Mouse (Mus musculus): Measurements from ENCODE around the gene Ankrd63. TPM values are rescaled to one million over a fixed set of nuclear protein-coding genes. Genes with fewer than 3 reads are reported as not detected.

Ankrd63 gene
- polyA plus RNA-seq, 1 experiment from 2014 or later: not detected

DNA sequence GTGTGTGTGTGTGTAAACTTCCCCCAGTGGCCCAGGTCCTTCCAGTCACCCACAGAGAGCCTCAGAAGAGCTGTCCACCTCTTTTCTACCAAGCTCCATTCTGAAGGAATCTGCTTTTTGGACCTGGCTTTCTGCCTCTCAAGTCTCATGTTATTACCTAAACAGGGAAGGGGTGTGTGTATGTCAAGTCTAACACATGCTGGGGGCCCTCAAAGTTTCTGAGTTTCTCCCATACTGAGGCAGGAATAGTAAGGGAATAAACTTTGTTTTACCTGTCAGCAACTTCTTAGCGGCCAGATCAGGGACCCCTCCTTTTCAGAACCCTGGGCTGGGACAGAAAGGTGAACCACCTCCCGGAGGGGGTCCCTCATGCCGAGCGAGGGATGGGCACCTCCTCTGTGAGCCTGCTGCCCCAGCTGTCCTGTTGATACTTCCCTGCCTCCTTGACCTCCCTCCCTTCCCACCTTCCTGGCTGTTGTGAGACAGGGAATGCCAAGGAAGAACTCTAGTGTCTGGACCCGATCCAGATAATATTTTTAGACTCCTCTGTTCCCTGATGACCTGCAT, 6.4 kb downstream of the Ankrd63 start:
- Histone ChIP-seq H3K27me3 (ENCODE audit: poor library complexity, severe bottlenecking) (peaks cover 98% of the 10 kb centered on the region), H3K27ac (no peak overlapping the region), H3K4me1 (peaks cover 29% of the 10 kb centered on the region), H3K4me3 (no peak overlapping the region), H3K36me3 (replicated peaks) (no peaks in the 10 kb centered on the region), H3K9me3 (no peaks in the 10 kb centered on the region)
- DNase-seq (ENCODE audit: extremely low spot score, low spot score): no peak
- 54% methylated on average over 5 of the region's 5 CpGs for WGBS

DNA sequence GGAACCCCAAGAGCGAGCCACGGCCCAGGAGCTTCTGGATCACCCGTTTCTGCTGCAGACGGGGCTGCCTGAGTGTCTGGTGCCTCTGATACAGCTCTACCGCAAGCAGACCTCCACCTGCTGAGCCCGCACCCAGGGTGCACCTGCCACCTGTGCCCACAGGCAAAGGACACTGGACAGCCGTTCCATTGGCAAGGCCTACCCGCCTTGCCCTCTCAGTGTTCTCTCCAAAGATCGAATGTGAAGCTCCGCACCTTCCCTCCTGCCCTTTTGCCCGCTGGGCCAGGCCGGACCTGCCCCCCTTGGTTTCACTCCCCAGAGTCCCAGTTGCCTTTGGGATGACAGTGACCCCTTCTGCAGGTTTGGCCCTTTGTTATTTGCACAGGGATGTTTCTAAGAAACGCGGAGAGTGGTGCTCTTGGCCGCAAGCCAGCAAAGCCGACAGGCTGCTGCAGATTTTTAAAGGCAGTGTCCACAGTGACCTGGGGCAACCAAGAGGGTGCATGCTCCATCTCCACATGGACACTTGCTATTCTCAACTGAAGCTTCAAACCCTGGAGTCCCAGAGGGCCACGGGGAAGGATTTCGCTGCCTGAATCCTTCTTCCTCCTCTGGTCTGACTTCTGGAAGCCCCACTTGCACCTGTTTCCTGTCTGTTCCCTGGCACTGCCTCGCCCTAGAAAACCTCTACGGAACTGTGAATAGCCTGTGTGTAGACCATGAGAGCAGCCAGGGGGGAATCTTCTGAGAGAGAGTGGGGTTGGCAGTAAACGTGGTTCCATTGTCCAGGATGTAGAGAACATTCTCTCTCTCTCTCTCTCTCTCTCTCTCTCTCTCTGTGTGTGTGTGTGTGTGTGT, 7.1 kb downstream of the Ankrd63 start:
- no peak overlapping the region for H3K4me3 ChIP-seq
- H3K27me3 ChIP-seq (ENCODE audit: poor library complexity, severe bottlenecking): peaks cover 91% of the 10 kb centered on the region
- H3K4me1 ChIP-seq: peaks cover 21% of the 10 kb centered on the region
- WGBS: 61% methylated on average over 21 of the region's 21 CpGs
- H3K36me3 ChIP-seq (replicated peaks): no peaks in the 10 kb centered on the region
- no peak for DNase-seq (ENCODE audit: extremely low spot score, low spot score)
- H3K27ac ChIP-seq: no peak overlapping the region
- H3K9me3 ChIP-seq: no peaks in the 10 kb centered on the region

DNA sequence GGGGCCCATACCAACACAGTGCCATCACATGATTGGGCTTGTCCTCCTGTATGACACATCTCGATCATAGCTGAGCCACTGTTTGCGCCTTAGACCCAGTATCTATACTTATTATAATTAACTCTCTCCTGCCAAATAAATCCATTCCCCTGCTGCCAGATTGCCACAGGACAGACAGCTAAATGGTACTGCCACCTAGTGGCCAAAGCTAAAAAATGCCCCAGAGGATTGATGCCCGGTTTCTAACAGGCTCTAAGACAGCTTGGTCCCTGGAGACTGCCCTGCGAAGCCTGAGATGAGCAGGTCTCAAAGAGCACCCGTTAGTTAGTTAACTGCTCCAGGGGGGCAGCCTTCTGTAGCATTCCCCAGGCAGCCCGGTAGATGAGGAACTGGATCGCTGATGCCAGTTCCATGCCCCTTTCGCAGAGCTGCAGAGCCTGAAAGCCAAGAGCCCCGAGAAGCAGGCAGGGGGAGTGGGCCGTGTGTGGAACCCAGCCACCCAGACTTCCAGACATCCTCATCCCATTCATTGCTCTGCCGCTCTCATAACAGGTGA, 8.0 kb downstream of the Ankrd63 start:
- no peak overlapping the region for H3K4me3 ChIP-seq
- peaks cover 86% of the 10 kb centered on the region for H3K27me3 ChIP-seq (ENCODE audit: poor library complexity, severe bottlenecking)
- H3K4me1 ChIP-seq: peaks cover 14% of the 10 kb centered on the region
- DNase-seq (ENCODE audit: extremely low spot score, low spot score): peak; percentile 64
- H3K9me3 ChIP-seq: no peaks in the 10 kb centered on the region
- WGBS: 34% methylated on average over 11 of the region's 11 CpGs
- H3K27ac ChIP-seq: no peak overlapping the region
- H3K36me3 ChIP-seq (replicated peaks): no peaks in the 10 kb centered on the region

DNA sequence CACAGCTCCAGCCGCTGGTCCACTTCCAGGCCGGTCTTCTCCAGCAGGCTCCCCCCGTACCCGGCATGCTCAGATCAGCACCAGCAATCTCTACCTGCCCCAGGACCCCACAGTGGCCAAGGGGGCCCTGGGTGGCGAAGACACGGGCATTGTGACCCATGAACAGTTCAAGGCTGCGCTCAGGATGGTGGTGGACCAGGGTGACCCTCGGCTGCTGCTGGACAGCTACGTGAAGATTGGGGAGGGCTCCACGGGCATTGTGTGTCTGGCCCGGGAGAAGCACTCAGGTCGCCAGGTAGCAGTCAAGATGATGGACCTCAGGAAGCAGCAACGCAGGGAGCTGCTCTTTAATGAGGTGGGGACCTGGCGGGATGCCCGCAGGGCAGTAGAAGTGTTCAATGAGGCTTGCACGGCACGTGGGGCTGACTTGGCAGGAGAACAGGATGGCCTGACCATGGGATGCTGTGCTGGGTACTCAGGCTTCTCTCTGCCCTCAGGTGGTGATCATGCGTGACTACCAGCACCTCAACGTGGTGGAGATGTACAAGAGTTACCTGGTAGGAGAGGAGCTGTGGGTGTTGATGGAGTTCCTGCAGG, 10.3 kb downstream of the Ankrd63 start:
- DNase-seq (ENCODE audit: extremely low spot score, low spot score): no peak
- Histone ChIP-seq H3K9me3 (no peaks in the 10 kb centered on the region), H3K27me3 (ENCODE audit: poor library complexity, severe bottlenecking) (peaks cover 74% of the 10 kb centered on the region), H3K36me3 (replicated peaks) (no peaks in the 10 kb centered on the region), H3K4me3 (no peak overlapping the region), H3K4me1 (0 out of 2 replicates have a peak, but pooled peaks cover 5% of the 10 kb centered on the region), H3K27ac (no peak overlapping the region)
- WGBS: 87% methylated on average over 19 of the region's 19 CpGs

DNA sequence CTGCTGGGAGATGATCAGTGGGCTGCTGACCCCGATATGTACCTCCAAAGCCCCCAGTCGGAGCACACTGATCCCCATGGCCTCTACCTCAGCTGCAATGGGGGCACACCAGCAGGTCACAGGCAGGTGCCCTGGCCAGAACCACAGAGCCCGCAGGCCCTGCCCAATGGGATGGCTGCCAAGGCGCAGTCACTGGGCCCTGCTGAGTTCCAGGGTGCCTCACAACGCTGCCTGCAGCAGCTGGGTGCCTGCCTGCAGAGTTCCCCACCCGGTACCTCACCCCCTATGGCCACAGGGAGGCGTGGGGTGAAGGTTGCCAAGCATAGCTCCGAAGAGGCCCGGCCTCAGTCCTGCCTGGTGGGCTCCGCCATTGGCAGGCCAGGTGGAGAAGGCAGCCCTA, 13.9 kb downstream of the Ankrd63 start:
- Histone ChIP-seq H3K27ac (no peak overlapping the region; the same call in 1 of the 2 replicates), H3K36me3 (replicated peaks) (no peaks in the 10 kb centered on the region), H3K4me3 (no peak overlapping the region), H3K9me3 (no peaks in the 10 kb centered on the region), H3K4me1 (no peaks in the 10 kb centered on the region), H3K27me3 (ENCODE audit: poor library complexity, severe bottlenecking) (peaks cover 47% of the 10 kb centered on the region)
- DNase-seq (ENCODE audit: extremely low spot score, low spot score): no peak
- 78% methylated on average over 10 of the region's 10 CpGs for WGBS

DNA sequence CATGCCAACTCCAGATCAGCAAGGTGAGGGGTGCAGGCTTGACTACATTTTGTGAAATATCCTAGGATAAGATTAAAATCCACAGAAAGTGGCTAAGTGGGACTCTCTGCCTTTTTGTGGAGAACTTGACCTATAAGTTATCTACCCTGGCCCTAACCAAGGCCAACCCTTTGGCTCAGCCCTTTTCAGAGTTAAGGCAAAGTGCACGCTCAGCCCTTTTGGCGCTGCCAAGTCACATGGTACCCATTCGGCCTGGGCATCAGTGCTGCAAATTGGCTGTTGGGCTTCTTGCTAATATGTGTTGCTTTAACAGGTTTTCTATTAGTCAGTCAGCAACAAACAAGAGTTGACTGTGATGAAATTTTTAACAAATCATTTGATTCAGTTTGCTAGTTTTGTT, 16.0 kb downstream of the Ankrd63 start:
- no peaks in the 10 kb centered on the region for H3K36me3 ChIP-seq (replicated peaks)
- no peaks in the 10 kb centered on the region for H3K4me1 ChIP-seq
- 95% methylated on average over 3 of the region's 3 CpGs for WGBS
- H3K4me3 ChIP-seq: no peak overlapping the region
- no peak overlapping the region for H3K27ac ChIP-seq
- H3K9me3 ChIP-seq: no peaks in the 10 kb centered on the region
- DNase-seq (ENCODE audit: extremely low spot score, low spot score): no peak
- H3K27me3 ChIP-seq (ENCODE audit: poor library complexity, severe bottlenecking): peaks cover 26% of the 10 kb centered on the region

DNA sequence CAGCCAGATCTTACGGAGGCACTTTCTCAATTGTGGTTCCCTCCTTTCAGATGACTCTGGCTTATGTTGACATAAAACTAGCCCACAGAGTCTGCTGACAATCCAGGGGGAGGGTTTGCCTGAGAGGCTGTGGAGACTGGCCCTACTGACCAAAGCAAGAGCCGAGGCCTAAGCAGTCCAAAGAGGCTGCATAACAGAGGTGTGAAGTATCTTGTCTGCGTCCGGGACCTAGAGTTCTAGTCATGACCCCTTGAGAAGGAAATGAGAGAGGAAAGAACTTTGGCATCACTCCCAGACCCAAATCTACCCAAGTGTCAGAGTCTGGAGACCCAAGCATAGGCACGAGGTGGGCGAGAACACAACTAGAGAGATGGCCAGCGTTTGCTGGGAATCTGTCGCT, 17.1 kb downstream of the Ankrd63 start:
- Histone ChIP-seq H3K27ac (no peak overlapping the region), H3K9me3 (no peaks in the 10 kb centered on the region), H3K4me1 (no peaks in the 10 kb centered on the region), H3K4me3 (no peak overlapping the region), H3K27me3 (ENCODE audit: poor library complexity, severe bottlenecking) (peaks cover 30% of the 10 kb centered on the region), H3K36me3 (replicated peaks) (no peaks in the 10 kb centered on the region)
- DNase-seq (ENCODE audit: extremely low spot score, low spot score): no peak
- 90% methylated on average over 8 of the region's 8 CpGs for WGBS

DNA sequence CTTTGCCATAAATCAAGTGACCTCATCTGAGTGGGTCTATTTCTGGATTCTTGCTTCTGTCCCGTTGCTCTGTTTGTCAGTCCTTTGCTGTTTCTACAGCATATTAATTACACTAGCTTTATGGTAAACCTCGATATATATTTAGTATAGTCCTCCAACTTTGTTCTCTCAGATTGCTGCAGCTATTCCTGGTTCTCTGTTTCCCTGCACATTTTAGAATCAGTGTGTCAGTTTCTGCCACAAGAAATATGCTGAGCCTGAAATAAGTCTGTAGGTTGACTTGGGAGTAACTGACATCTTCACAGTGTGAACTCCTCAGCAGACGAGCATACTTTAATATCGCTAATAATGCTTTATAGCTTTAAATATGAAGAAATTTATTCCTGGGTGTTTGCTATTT, 18.7 kb downstream of the Ankrd63 start:
- Histone ChIP-seq H3K9me3 (no peaks in the 10 kb centered on the region), H3K4me3 (no peak overlapping the region), H3K36me3 (replicated peaks) (no peaks in the 10 kb centered on the region), H3K27me3 (ENCODE audit: poor library complexity, severe bottlenecking) (peaks cover 36% of the 10 kb centered on the region), H3K4me1 (no peaks in the 10 kb centered on the region), H3K27ac (no peak overlapping the region)
- no peak for DNase-seq (ENCODE audit: extremely low spot score, low spot score)
- WGBS: 93% methylated on average over 4 of the region's 4 CpGs

DNA sequence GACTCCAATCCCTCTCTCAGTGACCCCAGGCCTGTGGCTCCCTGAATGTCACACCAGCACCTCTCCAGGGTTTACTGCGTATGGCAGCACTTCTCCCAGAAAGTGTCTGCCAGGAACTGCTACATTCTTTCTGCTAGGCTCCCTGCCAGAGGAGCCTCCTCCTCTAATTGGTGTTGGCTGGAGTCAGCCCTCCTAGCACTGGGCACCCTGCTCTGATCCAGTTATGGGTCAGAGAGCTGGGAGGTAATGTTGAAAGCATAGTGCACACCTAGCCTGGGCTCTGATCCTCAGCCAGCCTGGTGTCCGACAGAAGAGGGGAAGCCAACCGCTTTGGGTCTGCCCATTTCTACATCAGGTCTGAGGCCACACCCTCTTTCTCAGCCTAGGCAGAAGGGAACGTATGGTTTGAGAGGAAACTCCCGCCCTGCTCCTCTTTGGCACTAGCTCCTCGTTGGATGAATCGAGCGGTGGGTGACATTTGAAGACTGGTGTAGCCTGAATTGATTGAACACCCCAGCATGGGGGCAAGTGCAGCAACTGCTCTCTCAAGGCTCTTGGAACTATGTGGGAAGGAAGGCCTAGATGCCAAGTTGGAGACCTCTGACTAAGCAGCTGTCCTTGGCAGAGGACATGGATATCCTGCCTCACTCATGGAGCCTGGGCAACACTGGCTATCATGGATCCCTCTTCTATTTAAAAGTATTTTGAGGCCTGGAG, 21.1 kb downstream of the Ankrd63 start:
- H3K36me3 ChIP-seq (replicated peaks): no peaks in the 10 kb centered on the region
- H3K4me1 ChIP-seq: peaks cover 1% of the 10 kb centered on the region
- H3K27ac ChIP-seq: no peak overlapping the region
- H3K9me3 ChIP-seq: no peaks in the 10 kb centered on the region
- WGBS: 66% methylated on average over 8 of the region's 8 CpGs
- no peak for DNase-seq (ENCODE audit: extremely low spot score, low spot score)
- peaks cover 55% of the 10 kb centered on the region for H3K27me3 ChIP-seq (ENCODE audit: poor library complexity, severe bottlenecking)
- H3K4me3 ChIP-seq: no peak overlapping the region

DNA sequence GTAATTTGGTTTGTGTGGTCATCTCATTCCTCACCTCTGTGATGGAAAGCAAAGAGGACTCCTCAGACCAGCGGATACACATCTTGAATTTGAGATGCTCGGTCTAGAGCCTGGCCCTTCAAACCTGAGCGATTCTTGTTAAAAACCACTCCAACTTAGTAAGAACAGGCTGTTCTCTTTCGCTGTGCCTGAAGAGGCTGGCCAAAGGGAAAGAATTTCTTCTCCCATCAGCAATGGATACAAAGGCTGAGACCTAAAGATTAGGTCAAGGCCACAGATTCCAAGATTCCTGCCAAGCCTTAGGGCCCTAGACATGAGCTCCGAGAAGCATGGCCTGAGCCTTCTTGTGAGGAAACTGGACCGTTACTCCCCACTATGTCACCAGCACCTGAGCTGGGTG, 22.8 kb downstream of the Ankrd63 start:
- WGBS: 91% methylated on average over 6 of the region's 6 CpGs
- H3K27me3 ChIP-seq (ENCODE audit: poor library complexity, severe bottlenecking): peaks cover 66% of the 10 kb centered on the region

DNA sequence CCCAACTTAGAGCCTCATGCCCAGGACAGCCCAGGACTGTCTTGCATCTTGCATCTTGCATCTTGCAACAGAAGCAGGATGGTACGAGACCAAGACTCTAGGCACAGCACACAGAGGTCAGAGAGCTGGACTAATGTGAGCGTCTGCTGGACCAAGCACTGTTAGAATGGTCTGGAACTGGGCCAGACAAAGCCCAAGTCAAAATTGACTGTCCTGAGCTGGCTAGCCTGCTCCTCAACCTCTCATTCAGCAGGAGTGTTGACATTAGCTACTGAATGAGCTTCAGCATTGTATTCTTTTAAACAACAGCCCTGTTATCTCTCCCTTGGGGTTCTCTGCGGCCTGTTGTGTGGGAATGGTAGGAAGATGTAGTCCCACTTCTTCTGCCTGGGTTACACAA, 24.2 kb downstream of the Ankrd63 start:
- H3K9me3 ChIP-seq: no peaks in the 10 kb centered on the region
- no peak overlapping the region for H3K4me3 ChIP-seq
- whole genome bisulfite sequencing: 82% methylated on average over 3 of the region's 3 CpGs
- no peaks in the 10 kb centered on the region for H3K36me3 ChIP-seq (replicated peaks)
- H3K27ac ChIP-seq: no peak overlapping the region
- H3K27me3 ChIP-seq (ENCODE audit: poor library complexity, severe bottlenecking): peaks cover 79% of the 10 kb centered on the region
- no peak for DNase-seq (ENCODE audit: extremely low spot score, low spot score)
- peaks cover 18% of the 10 kb centered on the region for H3K4me1 ChIP-seq

More for the DNA sequence above, 22.8 kb downstream of the Ankrd63 start:
- peaks cover 15% of the 10 kb centered on the region for H3K4me1 ChIP-seq
- H3K9me3 ChIP-seq: no peaks in the 10 kb centered on the region
- no peaks in the 10 kb centered on the region for H3K36me3 ChIP-seq (replicated peaks)
- DNase-seq (ENCODE audit: extremely low spot score, low spot score): no peak
- no peak overlapping the region for H3K4me3 ChIP-seq
- no peak overlapping the region for H3K27ac ChIP-seq

DNA sequence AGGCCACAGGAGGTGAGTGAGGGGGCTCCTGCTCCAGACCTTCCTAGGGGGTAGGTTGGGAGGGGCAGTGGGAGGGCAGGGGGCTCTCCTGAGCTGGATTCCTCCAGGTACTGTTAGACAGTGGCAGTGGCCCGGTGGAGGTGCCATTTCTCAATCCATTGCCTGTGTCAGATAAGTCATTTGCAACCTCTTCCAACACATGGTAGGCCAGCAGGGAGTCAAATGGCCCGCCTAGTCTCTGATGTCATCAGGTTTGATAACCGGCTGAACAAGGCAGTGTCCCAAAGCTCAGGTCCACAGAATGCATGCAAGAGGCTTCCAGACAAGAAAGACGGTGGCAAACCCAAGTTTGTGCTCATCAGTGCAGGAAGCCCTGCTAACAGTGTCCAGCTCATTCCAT, 25.9 kb downstream of the Ankrd63 start:
- H3K36me3 ChIP-seq (replicated peaks): no peaks in the 10 kb centered on the region
- peaks cover 33% of the 10 kb centered on the region for H3K4me1 ChIP-seq
- WGBS: 21% methylated on average over 4 of the region's 4 CpGs
- H3K27me3 ChIP-seq (ENCODE audit: poor library complexity, severe bottlenecking): peaks cover 97% of the 10 kb centered on the region
- H3K4me3 ChIP-seq: peak overlapping the region; percentile 63
- no peak for DNase-seq (ENCODE audit: extremely low spot score, low spot score)
- no peaks in the 10 kb centered on the region for H3K9me3 ChIP-seq
- no peak overlapping the region for H3K27ac ChIP-seq
